Mouse (Mus musculus): ENCODE results near the gene Fam184a.

Gene Fam184a

DNA sequence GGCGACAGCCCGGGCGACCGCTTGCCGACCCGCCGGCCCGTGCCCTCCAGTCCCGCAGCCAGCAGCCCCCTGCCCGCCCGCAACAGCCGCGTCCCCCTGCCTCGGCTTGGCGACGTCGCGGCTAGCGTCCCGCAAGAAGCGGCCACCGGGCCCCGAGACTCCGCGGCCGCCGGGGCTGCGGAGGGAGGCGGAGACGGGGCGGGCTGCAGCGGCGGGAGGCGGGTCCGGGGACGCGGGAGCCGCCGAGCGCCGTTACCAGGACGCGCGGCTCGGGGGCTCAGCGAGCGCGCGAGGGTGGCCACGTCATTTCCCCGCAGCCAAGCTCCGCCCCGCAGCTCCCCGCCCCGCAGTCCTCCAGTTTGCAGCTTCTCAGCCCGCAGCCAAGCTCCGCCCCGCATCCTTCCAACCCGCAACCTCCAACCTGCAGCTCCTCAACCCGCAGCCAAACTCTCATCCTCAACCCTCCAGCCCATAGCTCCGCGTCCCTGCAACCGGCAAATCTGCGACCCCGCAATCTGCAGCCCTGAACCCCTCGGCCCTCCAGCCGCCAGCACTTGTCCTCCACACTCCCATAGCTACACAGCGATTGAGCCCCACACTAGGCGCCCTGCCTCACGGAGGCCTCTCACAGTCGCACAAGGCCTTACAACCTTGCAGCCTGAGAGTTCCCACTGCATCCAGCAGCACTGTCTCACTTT is at the start of gene Fam184a:
Fam184a (minus strand) TSS at position 169 of the 698 bp plus-strand sequence.
- DNase-seq, result peak; percentile 94 to 96

- no peak for DNase-seq
These were observed 45.3 kb upstream of the Fam184a start for GRCm38 (mm10) chr10:53796258-53796581.

DNA sequence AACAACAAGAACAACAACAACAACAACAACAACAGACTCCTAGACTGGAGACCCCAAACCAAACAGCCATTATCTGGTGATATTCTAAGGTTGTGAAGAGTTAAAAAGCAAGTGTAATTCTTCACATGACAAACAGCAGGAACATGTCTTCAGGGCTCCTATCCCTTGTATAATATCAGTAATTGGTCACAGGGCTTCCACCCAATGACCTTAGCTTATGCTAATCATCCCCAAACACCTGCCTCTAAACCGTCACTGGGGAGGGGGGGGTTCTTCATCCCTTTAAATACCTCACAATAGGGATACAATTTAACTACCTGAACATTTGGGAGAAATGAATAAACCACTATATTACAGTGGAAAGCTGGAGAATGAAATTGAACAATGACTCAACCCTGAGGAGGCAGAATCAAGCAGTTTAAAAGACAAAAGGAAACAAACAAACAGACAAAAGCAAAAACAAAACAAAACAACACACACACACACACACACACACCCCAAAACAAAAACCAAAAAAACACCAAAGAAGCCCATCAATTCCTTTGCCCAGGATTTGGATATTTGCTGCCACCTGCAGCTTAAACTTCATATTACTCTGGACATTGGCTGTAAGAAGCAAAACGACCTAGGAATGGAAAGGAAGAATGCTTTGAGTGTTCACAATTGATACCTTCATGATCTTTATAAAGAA is 44.8 kb upstream of the Fam184a start:
- peak; percentile 38 to 67 for DNase-seq

DNA sequence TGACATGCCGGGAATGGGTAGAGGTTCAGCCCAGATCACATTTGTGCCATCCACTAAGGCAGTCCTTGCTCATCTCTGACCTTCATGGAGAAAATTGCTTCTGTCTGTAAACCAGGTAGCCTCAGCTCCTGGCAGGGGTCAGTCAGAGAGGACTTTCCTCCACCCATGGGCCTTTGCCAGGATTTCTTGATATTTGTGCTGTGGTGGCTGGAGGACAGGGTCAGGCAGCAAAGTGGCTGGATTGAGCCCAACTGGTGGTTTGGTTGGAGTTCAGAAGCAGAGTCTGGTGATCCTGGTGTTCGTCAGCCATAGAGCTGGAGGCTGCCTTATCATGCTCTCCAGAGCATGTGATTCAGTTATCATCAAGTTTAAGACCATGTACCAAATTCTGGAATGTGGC is 40.4 kb upstream of the Fam184a start:
- DNase-seq, result no peak

DNA sequence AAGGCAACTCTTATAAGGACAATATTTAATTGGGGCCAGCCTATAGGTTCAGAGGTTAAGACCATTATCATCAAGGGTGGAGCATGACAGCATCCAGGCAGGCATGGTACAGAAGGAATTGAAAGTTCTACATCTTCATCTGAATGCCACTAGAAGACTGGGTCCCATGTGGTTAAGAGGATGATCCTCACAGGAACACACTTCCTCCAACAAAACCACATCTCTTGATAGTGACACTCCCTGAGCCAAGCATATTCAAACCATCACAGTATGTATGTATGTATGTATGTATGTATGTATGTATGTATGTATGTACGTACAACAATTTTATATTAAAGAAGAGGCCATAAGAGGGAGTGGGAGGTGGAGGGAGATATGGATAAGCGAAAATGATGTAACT is 25.7 kb upstream of the Fam184a start:
- DNase-seq, result no peak

DNA sequence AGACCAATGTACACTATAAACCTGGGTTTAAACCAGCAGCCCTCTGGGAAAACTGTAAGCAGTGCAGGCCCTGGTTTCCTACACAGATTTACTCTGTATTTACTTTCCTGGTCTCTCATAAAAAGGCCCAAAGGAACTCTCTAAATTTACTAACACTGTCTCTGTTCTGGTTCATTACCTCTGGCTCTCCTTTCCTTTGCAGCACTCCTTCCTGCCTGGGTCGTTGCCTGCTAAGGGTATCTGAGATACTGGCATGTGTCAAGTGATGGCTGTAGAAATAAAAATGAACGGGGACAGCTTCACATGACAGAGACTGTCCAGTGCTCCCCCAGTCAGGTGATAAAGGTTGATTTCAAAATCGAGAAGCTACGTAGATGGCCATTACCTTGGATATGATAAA is 21.8 kb upstream of the Fam184a start:
- DNase-seq, result no peak

DNA sequence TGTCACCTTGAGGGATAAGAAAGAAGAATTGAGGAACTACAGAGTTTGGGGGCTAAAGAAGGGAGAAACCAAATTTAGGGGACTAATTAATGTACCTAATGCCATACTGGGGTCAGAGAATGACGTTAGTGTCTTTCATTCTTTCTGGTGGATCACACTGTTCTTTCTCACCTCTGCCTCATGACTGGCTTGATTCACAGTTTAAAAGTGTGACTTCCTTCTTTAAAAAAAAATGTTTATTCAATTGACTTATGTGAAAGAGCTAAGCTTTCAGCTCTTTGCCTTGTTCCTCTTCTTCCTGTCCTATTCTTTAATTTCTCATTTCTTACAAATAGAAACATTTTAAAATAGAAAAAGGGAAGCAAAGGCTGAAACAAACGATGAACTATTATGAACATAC is 20.6 kb upstream of the Fam184a start:
- no peak for DNase-seq

GRCm38 (mm10) chr10:53768745-53769144 is 17.8 kb upstream of the Fam184a start:
- no peak for DNase-seq

- no peak for DNase-seq
These were observed 14.5 kb upstream of the Fam184a start for GRCm38 (mm10) chr10:53765471-53765870.

- DNase-seq, result no peak
These were observed 1.8 kb upstream of the Fam184a start for GRCm38 (mm10) chr10:53752723-53753122.

- peak in 1 of 2 experiments; percentile 59 for DNase-seq
These were observed 508 bp downstream of the Fam184a start for GRCm38 (mm10) chr10:53750275-53750954.

GRCm38 (mm10) chr10:53746039-53746438 is 4.9 kb downstream of the Fam184a start:
- DNase-seq, result no peak

DNA sequence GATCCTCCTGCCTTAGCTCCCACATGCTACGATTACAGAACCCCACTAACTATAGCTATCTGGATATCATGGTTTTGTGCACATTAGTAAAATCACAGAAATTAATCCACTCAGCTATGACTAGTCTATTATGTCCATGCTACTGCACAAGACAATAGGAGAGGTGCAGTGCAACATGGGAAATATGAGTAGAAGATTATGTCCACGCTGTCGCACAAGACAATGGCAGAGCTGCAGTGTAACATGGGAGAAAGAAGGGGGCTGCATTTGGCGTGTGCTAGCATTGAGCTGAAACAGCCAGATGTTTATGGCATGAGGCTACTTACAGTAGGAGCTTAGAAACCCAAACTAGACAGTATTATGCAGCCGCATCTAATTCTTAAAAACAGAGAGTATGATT is 8.0 kb downstream of the Fam184a start:
- DNase-seq, result no peak

DNA sequence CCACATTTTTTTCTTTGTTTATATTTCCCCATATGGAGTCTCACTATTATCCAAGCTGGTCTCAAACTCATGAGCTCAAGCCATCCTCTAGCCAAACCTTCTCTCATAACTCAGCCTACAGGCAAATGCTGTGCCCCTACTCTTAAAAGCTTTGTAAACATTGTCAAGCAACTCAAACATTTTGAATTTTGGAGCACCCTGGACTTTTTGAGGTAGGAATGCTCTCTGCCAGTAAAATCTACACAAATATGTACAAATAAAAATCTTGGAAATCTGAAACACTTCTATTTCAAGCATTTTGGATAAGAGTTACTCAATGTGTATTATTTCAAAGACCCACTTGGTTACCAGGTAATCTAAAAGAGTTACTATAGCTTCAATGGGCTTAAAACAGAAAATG is 10.9 kb downstream of the Fam184a start:
- DNase-seq, result no peak

GRCm38 (mm10) chr10:53738842-53739241 is 12.1 kb downstream of the Fam184a start:
- DNase-seq, result no peak

- peak; percentile 71 to 79 for DNase-seq
These were observed 15.6 kb downstream of the Fam184a start for GRCm38 (mm10) chr10:53735201-53735865.

GRCm38 (mm10) chr10:53732324-53732723 is 18.6 kb downstream of the Fam184a start:
- DNase-seq, result no peak

- DNase-seq, result no peak
These were observed 22.0 kb downstream of the Fam184a start for GRCm38 (mm10) chr10:53728883-53729282.

DNA sequence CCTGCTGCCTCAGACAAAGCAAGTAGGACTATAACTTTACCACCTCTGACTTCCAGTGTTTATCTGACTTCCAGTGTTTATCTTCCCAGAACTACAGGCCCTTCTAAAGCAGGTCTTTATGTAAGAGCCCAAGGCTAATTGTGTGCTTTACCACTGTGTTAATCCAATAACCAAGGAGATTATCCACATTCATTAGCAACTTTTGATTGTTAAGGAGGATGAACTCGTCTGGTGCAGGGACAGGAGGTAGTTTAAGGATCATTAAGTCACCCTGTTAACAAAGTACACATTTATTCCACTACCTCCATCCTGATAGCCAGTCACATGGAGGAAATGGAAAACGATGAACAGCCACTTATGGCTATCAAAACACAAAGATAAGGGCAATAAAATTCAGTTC is 25.6 kb downstream of the Fam184a start:
- DNase-seq, result no peak

DNA sequence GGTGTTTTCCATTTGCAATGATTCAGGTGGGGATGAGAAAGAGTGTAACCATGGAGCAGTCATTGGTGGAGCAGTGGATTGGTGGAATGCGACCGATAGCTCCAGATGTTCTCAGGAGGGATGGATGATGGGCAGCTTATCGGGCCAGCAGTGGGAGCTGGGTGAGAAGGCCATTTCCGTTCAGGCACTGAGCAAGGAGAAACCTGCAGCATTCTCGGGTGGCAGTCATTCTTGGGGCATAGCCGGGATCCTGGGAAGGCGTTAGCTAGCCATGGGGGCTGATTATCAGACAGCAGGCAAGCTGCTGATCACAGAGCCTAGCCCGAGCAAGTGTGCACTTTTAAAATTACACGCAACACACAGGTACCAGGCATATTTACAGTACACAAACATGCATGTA is 46.4 kb downstream of the Fam184a start:
- DNase-seq, result peak; percentile 22 to 60

DNA sequence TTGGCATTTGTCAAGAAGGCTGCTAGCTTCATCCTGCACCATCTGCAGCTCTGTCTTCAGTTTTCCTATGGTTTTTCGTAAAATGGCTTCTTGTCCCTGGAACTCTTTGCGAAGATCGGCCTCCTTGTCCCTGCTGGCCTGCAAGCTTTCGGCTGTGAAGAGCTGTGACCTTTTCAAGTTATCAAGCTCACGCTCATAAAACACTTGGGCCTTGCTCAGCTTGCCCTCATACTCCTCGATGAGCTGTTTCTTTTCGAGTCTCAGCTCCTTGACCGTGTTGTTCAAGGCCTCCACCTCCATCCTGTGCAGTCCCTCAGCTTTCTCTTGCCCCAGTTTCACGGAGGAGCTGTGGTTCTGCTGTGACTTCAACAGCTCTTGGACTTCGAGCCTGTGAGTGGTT is 52.4 kb downstream of the Fam184a start:
- no peak for DNase-seq

DNA sequence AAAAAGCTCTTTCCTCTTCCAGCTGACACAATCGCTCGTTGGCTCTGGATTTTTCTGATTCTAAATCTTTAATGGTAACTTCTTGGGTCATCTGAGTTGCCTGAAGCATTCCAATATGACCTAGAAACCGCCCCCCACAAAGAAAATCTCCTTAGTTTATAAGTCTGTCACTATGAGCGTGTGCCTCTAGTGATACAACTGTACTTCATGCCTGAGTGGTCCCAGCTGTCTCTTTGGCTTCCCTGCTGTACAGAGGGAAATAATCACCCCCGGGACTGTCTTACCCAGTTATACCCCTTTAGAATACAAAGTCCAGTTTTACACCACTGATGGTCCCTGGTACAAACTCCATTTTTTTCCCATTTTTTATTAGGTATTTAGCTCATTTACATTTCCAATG is 56.2 kb downstream of the Fam184a start:
- DNase-seq, result no peak

- no peak for DNase-seq
These were observed 59.7 kb downstream of the Fam184a start for GRCm38 (mm10) chr10:53691263-53691662.
